Mouse (Mus musculus) layer of hippocampus, adult 11-12 months (tissue): ENCODE measurements around the gene Lpin2.

ENCODE experiments used
- DNase-seq: peaks from one replicate; pipeline ENCODE4 v3.0.0; 2022; ENCODE audit warnings: low spot score

Lpin2 gene

GRCm38 (mm10) chr17:71233210-71233609 is 50.9 kb downstream of the Lpin2 start:
- DNase-seq = no peak

GRCm38 (mm10) chr17:71234041-71234594 is 51.8 kb downstream of the Lpin2 start:
- DNase-seq = no peak

GRCm38 (mm10) chr17:71235229-71235958 is 53.0 kb downstream of the Lpin2 start:
- DNase-seq = no peak

- no peak for DNase-seq
These were observed 56.1 kb downstream of the Lpin2 start for GRCm38 (mm10) chr17:71238494-71238893.

- no peak for DNase-seq
These were observed 58.5 kb downstream of the Lpin2 start for GRCm38 (mm10) chr17:71240811-71241210.

GRCm38 (mm10) chr17:71242666-71243065 is 60.3 kb downstream of the Lpin2 start:
- no peak for DNase-seq

- DNase-seq = no peak
These were observed 62.8 kb downstream of the Lpin2 start for GRCm38 (mm10) chr17:71245133-71245532.

GRCm38 (mm10) chr17:71246022-71246421 is 63.7 kb downstream of the Lpin2 start:
- DNase-seq = no peak

- DNase-seq = no peak
These were observed 66.6 kb downstream of the Lpin2 start for GRCm38 (mm10) chr17:71248963-71249362.

- no peak for DNase-seq
These were observed 67.7 kb downstream of the Lpin2 start for GRCm38 (mm10) chr17:71250046-71250445.

GRCm38 (mm10) chr17:71250819-71251600 is 68.7 kb downstream of the Lpin2 start:
- DNase-seq = no peak

GRCm38 (mm10) chr17:71251601-71252001 is 69.2 kb downstream of the Lpin2 start:
- DNase-seq = no peak

GRCm38 (mm10) chr17:71252101-71252500 is 69.7 kb downstream of the Lpin2 start:
- no peak for DNase-seq

- DNase-seq = no peak
These were observed 71.0 kb downstream of the Lpin2 start for GRCm38 (mm10) chr17:71253391-71253790.

GRCm38 (mm10) chr17:71254106-71254505 is 71.7 kb downstream of the Lpin2 start:
- DNase-seq = no peak

- no peak for DNase-seq
These were observed 72.4 kb downstream of the Lpin2 start for GRCm38 (mm10) chr17:71254736-71255135.

- no peak for DNase-seq
These were observed 73.8 kb downstream of the Lpin2 start for GRCm38 (mm10) chr17:71256068-71256615.

GRCm38 (mm10) chr17:71256806-71257536 is 74.6 kb downstream of the Lpin2 start:
- DNase-seq = no peak

- DNase-seq = no peak
These were observed 77.4 kb downstream of the Lpin2 start for GRCm38 (mm10) chr17:71259727-71260126.

GRCm38 (mm10) chr17:71260658-71261057 is 78.3 kb downstream of the Lpin2 start:
- DNase-seq = no peak

GRCm38 (mm10) chr17:71263136-71263535 is 80.8 kb downstream of the Lpin2 start:
- no peak for DNase-seq

- DNase-seq = no peak
These were observed 82.4 kb downstream of the Lpin2 start for GRCm38 (mm10) chr17:71264739-71265138.
